Mouse (Mus musculus): ENCODE measurements around the gene Slc46a3. TPM values are rescaled to one million over a fixed set of nuclear protein-coding genes. Genes with fewer than 3 reads are reported as not detected.

Slc46a3 gene
- 5.0 and 6.2 TPM in 2 replicates for polyA plus RNA-seq (2015; fragmentation: Nextera tagmentation; extraction: Ambion mirVana)

DNA sequence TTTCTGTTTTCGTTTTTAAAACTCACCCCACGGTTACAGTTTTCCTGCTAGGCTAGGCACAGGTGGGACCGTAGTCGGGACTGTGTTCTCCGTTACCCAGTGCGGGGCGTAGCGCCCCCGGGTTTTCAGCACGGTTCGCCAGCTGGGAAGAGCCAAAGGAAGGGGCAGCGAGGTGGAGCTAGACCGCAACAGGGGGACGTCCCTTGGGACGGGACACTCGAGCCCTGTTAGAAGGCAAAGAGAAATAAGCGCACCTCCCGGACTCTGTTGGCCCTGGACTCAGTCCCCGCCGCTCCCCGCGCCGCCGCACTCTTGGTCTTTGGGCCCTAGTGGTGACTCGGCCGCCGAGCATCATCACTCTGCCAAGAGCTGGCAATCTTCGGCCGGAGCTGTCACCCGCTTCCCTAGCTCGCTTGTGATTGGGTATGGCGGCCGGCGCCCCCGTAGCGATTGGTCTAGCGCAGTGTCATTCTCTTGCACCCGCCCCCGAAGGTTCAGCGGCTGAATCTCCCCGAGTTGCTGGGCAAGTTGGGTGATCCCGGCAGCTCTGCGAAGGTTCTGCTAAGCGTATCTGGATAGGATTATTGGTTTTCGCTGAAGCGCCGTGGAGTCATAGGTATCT is at the start of gene Slc46a3:
Gene Slc46a3, minus strand, starts transcription at position 361 of the 622 bp plus-strand sequence.
- H3K4me2 ChIP-seq (ENCODE audit: low read depth, low read length): peak within 1 kb of the TSS; percentile 89
- no peaks in the 10 kb centered on the region for H3K36me3 ChIP-seq (ENCODE audit: control insufficient read depth, insufficient read depth, low read length)
- no peaks in the 10 kb centered on the region; the same call in 1 of the 2 replicates for H3K27me3 ChIP-seq (ENCODE audit: control insufficient read depth, insufficient read depth, low read depth, low read length)
- under 1% methylated on average over 47 of the region's 47 CpGs for WGBS
- ATAC-seq (ENCODE audit: low read depth): peak; percentile 99
- peak within 1 kb of the TSS; percentile 73 for H3K4me3 ChIP-seq (ENCODE audit: low read length)
- peak within 1 kb of the TSS; percentile 54; the same call in 1 of the 2 replicates for H3K27ac ChIP-seq (ENCODE audit: low read length)
- peak within 1 kb of the TSS; percentile 71 for H3K9ac ChIP-seq (ENCODE audit: low read length)
- H3K9me3 ChIP-seq (ENCODE audit: control insufficient read depth, low read length): no peaks in the 10 kb centered on the region
- peaks cover 7% of the 10 kb centered on the region for H3K4me1 ChIP-seq (replicated peaks; ENCODE audit: control insufficient read depth, insufficient read depth, low read length)

GRCm38 (mm10) chr5:147939226-147939625 is 44.6 kb upstream of the Slc46a3 start:
- Histone ChIP-seq H3K9me3 (ENCODE audit: control insufficient read depth, low read length) (peaks cover 3% of the 10 kb centered on the region; the same call in 1 of the 2 replicates), H3K36me3 (ENCODE audit: control insufficient read depth, insufficient read depth, low read length) (no peaks in the 10 kb centered on the region), H3K27ac (ENCODE audit: low read length) (no peak overlapping the region), H3K4me3 (ENCODE audit: low read length) (no peak overlapping the region), H3K4me2 (ENCODE audit: low read depth, low read length) (no peak overlapping the region), H3K27me3 (ENCODE audit: control insufficient read depth, insufficient read depth, low read depth, low read length) (no peaks in the 10 kb centered on the region), H3K9ac (ENCODE audit: low read length) (no peak overlapping the region), H3K4me1 (replicated peaks; ENCODE audit: control insufficient read depth, insufficient read depth, low read length) (no peaks in the 10 kb centered on the region)
- ATAC-seq (ENCODE audit: low read depth): no peak
- WGBS: 52% methylated on average over 5 of the region's 5 CpGs

DNA sequence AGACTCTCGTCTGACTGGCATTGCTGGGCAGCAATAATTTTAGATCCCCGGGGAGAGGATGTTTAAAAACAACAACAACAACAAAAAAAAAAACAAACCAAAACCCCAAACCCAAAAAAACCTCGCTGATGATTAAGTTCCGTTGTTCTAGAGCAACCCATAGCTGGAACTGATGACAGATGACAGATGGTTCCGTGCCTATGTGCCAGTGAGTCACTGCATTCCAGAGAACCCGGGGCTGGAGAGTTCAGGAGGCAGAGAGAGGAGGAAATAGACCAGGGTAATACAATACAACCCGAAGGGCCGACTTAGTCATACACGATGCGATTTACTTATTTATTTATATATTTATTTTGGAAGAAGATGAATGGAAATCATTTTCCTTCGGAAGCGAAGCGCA is 40.5 kb upstream of the Slc46a3 start:
- Histone ChIP-seq H3K4me2 (ENCODE audit: low read depth, low read length) (no peak overlapping the region), H3K9ac (ENCODE audit: low read length) (no peak overlapping the region), H3K36me3 (ENCODE audit: control insufficient read depth, insufficient read depth, low read length) (no peaks in the 10 kb centered on the region), H3K27me3 (ENCODE audit: control insufficient read depth, insufficient read depth, low read depth, low read length) (no peaks in the 10 kb centered on the region), H3K27ac (ENCODE audit: low read length) (no peak overlapping the region), H3K9me3 (ENCODE audit: control insufficient read depth, low read length) (no peaks in the 10 kb centered on the region; the same call in 1 of the 2 replicates), H3K4me1 (replicated peaks; ENCODE audit: control insufficient read depth, insufficient read depth, low read length) (no peaks in the 10 kb centered on the region), H3K4me3 (ENCODE audit: low read length) (no peak overlapping the region)
- 81% methylated on average over 13 of the region's 13 CpGs for WGBS
- ATAC-seq (ENCODE audit: low read depth): no peak

DNA sequence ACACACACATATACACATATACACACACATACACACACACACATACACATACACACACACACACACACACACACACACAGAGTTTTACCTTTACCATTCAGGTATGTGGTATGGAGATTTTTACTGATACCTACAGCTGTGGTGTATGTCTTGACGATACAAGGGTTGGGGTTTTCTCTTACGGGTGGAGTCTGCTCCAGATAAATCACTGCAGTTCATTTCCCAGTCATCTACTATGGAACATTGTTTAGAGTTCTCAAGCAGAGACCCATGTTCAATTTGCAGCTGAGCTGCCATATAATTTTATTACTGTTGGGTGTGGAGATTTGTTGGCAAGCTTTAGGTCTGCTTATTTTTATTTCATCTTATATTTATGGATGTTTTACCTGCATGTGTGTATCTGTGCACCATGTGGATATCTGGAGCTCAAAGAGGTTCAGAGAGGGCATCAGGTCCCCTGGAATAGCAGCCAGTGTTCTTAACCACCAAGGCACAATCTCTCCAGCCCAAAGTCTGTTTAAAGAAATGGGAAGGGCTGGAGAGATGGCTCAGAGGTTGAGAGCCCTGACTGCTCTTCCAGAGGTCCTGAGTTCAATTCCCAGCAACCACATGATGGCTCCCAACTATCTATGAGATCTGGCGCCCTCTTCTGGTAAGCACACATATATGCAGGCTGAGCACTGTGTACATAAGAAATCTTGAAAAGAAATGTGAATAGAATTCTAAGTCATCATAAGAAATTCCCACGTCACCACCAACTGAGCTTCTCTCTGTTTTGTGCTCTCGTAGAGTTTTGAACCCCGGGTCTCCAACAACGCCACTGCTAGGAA is 34.3 kb upstream of the Slc46a3 start:
- no peak overlapping the region for H3K27ac ChIP-seq (ENCODE audit: low read length)
- H3K27me3 ChIP-seq (ENCODE audit: control insufficient read depth, insufficient read depth, low read depth, low read length): no peaks in the 10 kb centered on the region
- H3K9me3 ChIP-seq (ENCODE audit: control insufficient read depth, low read length): no peaks in the 10 kb centered on the region
- H3K36me3 ChIP-seq (ENCODE audit: control insufficient read depth, insufficient read depth, low read length): no peaks in the 10 kb centered on the region
- H3K4me3 ChIP-seq (ENCODE audit: low read length): no peak overlapping the region
- WGBS: 78% methylated on average over 7 of the region's 7 CpGs
- no peak overlapping the region for H3K4me2 ChIP-seq (ENCODE audit: low read depth, low read length)
- H3K9ac ChIP-seq (ENCODE audit: low read length): no peak overlapping the region
- no peaks in the 10 kb centered on the region for H3K4me1 ChIP-seq (replicated peaks; ENCODE audit: control insufficient read depth, insufficient read depth, low read length)
- ATAC-seq (ENCODE audit: low read depth): no peak

DNA sequence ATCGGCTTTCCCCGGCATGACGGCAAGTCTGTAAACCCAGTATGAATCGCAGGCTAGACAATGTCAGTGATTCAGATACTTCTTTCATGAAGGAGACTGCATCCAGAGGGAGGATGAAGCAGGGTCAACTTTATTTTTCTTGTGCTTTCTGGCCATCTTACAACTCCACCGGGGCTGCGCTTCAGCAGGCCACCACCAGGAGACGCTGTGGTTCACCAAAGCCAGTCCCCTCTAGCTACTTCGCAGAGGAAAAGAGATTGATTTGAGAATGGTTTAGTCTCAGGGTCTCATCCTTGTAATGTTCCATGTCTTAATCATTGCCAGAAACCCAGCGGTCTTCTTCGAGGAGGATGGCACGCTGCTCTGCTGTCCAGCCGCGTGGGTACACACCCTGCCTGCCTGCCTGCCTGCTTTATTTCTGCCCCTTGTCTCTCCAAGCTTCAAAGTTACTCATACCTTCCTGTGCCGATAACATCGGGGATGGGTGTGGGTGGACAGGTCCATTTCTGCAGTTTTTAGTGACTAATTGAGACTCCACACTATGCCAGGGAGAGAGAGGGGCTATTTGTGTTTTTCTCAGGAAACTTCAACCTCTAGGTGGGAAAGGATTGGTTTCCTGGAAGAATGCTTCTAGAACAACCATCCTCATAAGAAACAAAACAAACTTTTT is 31.5 kb upstream of the Slc46a3 start:
- Histone ChIP-seq H3K9ac (ENCODE audit: low read length) (no peak overlapping the region), H3K27me3 (ENCODE audit: control insufficient read depth, insufficient read depth, low read depth, low read length) (no peaks in the 10 kb centered on the region), H3K9me3 (ENCODE audit: control insufficient read depth, low read length) (no peaks in the 10 kb centered on the region), H3K27ac (ENCODE audit: low read length) (no peak overlapping the region), H3K36me3 (ENCODE audit: control insufficient read depth, insufficient read depth, low read length) (no peaks in the 10 kb centered on the region), H3K4me3 (ENCODE audit: low read length) (no peak overlapping the region), H3K4me2 (ENCODE audit: low read depth, low read length) (no peak overlapping the region), H3K4me1 (replicated peaks; ENCODE audit: control insufficient read depth, insufficient read depth, low read length) (no peaks in the 10 kb centered on the region)
- WGBS: 64% methylated on average over 15 of the region's 15 CpGs
- ATAC-seq (ENCODE audit: low read depth): no peak

DNA sequence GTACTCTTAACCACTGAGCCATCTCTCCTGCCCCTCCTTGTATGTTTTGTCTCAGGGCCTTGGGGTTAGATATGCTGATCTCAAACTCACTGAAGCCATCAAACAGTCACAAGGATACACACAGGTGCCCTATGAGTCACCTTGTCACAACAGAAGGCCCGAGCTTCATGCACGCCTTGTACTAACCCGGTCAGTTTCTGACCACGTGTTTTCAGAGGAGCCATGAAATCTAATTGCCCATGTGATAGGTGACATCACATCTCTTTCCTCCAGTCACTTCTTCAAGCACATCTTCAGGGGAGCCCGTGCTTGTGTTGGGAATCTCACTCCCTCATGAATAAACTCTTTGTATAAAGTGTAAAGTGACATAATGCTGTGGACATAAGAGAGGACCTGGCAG is 30.0 kb upstream of the Slc46a3 start:
- H3K27ac ChIP-seq (ENCODE audit: low read length): no peak overlapping the region
- H3K9me3 ChIP-seq (ENCODE audit: control insufficient read depth, low read length): no peaks in the 10 kb centered on the region
- H3K4me2 ChIP-seq (ENCODE audit: low read depth, low read length): no peak overlapping the region
- H3K27me3 ChIP-seq (ENCODE audit: control insufficient read depth, insufficient read depth, low read depth, low read length): no peaks in the 10 kb centered on the region
- no peaks in the 10 kb centered on the region for H3K4me1 ChIP-seq (replicated peaks; ENCODE audit: control insufficient read depth, insufficient read depth, low read length)
- no peaks in the 10 kb centered on the region for H3K36me3 ChIP-seq (ENCODE audit: control insufficient read depth, insufficient read depth, low read length)
- WGBS: 61% methylated on average over 5 of the region's 5 CpGs
- no peak for ATAC-seq (ENCODE audit: low read depth)
- H3K4me3 ChIP-seq (ENCODE audit: low read length): no peak overlapping the region
- no peak overlapping the region for H3K9ac ChIP-seq (ENCODE audit: low read length)

DNA sequence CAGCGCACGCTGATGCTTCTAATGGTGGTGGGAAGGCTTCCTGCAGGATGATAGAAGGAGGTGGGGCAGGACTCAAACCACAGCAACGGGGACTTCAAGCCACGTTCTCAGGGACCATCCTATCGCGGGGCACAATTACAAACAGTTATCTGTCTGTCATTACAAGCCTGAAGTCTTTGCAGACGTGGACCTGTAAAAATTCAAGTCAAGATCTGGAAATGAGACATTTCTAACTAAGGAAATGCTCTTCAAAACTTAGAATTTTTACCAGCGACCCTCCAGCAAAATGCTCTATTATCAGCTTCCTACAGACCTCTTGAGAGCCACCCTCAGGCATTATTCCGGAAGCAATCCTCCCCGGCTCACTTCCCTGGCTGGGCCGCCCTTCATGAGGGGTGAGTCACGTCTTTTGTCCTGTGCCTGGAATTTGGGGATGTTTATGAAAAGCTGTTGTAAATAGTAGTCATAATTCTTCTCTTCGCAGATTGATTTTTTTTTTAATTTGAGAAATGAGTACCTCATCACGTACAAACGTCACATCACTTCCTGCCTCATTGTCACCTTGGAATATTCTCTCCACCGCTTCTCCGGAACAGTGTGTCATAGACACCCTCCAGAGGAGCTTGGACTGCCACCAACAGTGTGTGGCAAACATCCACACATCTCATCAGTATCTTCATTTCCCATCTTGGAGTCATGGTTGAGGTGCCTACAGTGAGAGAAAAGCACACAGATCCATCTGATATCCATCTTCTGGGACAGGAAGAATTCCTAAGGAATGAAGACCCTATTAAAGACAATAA is 23.6 kb upstream of the Slc46a3 start:
- Histone ChIP-seq H3K4me3 (ENCODE audit: low read length) (no peak overlapping the region), H3K27ac (ENCODE audit: low read length) (peak overlapping the region; percentile 41; the same call in 1 of the 2 replicates), H3K9ac (ENCODE audit: low read length) (no peak overlapping the region), H3K9me3 (ENCODE audit: control insufficient read depth, low read length) (no peaks in the 10 kb centered on the region), H3K4me2 (ENCODE audit: low read depth, low read length) (no peak overlapping the region), H3K27me3 (ENCODE audit: control insufficient read depth, insufficient read depth, low read depth, low read length) (no peaks in the 10 kb centered on the region), H3K4me1 (replicated peaks; ENCODE audit: control insufficient read depth, insufficient read depth, low read length) (peaks cover 14% of the 10 kb centered on the region), H3K36me3 (ENCODE audit: control insufficient read depth, insufficient read depth, low read length) (no peaks in the 10 kb centered on the region)
- peak; percentile 68 for ATAC-seq (ENCODE audit: low read depth)
- WGBS: 52% methylated on average over 17 of the region's 17 CpGs

DNA sequence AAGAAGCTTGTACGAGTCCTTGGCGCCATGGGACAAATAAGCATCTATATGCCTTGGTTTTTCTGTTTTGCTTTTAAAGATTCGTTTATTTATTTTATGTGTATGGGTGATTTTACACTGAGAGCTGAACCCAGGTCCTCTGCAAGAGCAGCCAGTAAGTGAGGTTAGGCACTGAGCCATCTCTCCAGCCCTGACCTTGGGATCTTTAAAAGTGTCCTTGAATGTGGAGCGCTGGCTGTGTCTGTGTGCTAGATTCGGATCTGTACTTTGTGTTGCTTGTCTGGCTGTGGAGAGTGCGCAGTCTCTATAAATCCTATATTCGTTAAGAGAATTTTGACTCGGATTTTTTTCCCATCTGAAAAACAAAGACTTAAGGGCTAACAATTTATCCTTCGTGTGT is 21.6 kb upstream of the Slc46a3 start:
- WGBS: 76% methylated on average over 9 of the region's 9 CpGs
- Histone ChIP-seq H3K36me3 (ENCODE audit: control insufficient read depth, insufficient read depth, low read length) (no peaks in the 10 kb centered on the region), H3K4me3 (ENCODE audit: low read length) (no peak overlapping the region), H3K4me1 (replicated peaks; ENCODE audit: control insufficient read depth, insufficient read depth, low read length) (peaks cover 17% of the 10 kb centered on the region), H3K27me3 (ENCODE audit: control insufficient read depth, insufficient read depth, low read depth, low read length) (no peaks in the 10 kb centered on the region), H3K9me3 (ENCODE audit: control insufficient read depth, low read length) (no peaks in the 10 kb centered on the region), H3K27ac (ENCODE audit: low read length) (no peak overlapping the region), H3K4me2 (ENCODE audit: low read depth, low read length) (no peak overlapping the region), H3K9ac (ENCODE audit: low read length) (no peak overlapping the region)
- ATAC-seq (ENCODE audit: low read depth): no peak
